Mouse (Mus musculus): ENCODE measurements around the gene Cenpi. TPM values are rescaled to one million over a fixed set of nuclear protein-coding genes. Genes with fewer than 3 reads are reported as not detected.

The Cenpi gene
- polyA plus RNA-seq (2015; fragmentation: Nextera tagmentation; extraction: Ambion mirVana) = 6.7 and 9.3 TPM in 2 replicates

- H3K4me3 ChIP-seq = peak within 1 kb of the TSS; percentile 41
- 32% methylated on average over 36 of the region's 36 CpGs for WGBS
- peak; percentile 96 for ATAC-seq (ENCODE audit: low FRiP score)
- H3K27me3 ChIP-seq = no peaks in the 10 kb centered on the region
- H3K9ac ChIP-seq = peak within 1 kb of the TSS; percentile 65
- peaks cover 9% of the 10 kb centered on the region for H3K36me3 ChIP-seq
- no peak within 1 kb of the TSS for H3K27ac ChIP-seq
- no peaks in the 10 kb centered on the region for H3K9me3 ChIP-seq
- H3K4me1 ChIP-seq (replicated peaks) = peaks cover 6% of the 10 kb centered on the region; the same call in 1 of the 2 replicates
- H3K4me2 ChIP-seq = peak within 1 kb of the TSS; percentile 54
These were observed at the start of gene Cenpi for GRCm38 (mm10) chrX:134307534-134308274. Gene Cenpi (plus strand): TSS chrX:134308084.

- Histone ChIP-seq H3K4me1 (replicated peaks) (no peaks in the 10 kb centered on the region), H3K27me3 (no peaks in the 10 kb centered on the region)
- 49% methylated on average over 5 of the region's 5 CpGs for WGBS
These were observed 46.7 kb upstream of the Cenpi start for GRCm38 (mm10) chrX:134261191-134261590.

GRCm38 (mm10) chrX:134262129-134262528, 45.8 kb upstream of the Cenpi start:
- H3K4me2 ChIP-seq = no peak overlapping the region
- ATAC-seq (ENCODE audit: low FRiP score) = peak; percentile 39; the same call in 1 of the 2 replicates
- H3K4me3 ChIP-seq = no peak overlapping the region
- H3K27ac ChIP-seq = no peak overlapping the region
- no peaks in the 10 kb centered on the region for H3K4me1 ChIP-seq (replicated peaks)
- H3K27me3 ChIP-seq = no peaks in the 10 kb centered on the region
- H3K9me3 ChIP-seq = no peaks in the 10 kb centered on the region
- no peaks in the 10 kb centered on the region for H3K36me3 ChIP-seq
- WGBS = 68% methylated on average over 11 of the region's 11 CpGs
- H3K9ac ChIP-seq = no peak overlapping the region

More at GRCm38 (mm10) chrX:134261191-134261590, 46.7 kb upstream of the Cenpi start:
- ATAC-seq (ENCODE audit: low FRiP score) = no peak
- Histone ChIP-seq H3K36me3 (no peaks in the 10 kb centered on the region), H3K4me2 (no peak overlapping the region), H3K27ac (no peak overlapping the region), H3K9ac (no peak overlapping the region), H3K9me3 (no peaks in the 10 kb centered on the region), H3K4me3 (no peak overlapping the region)

GRCm38 (mm10) chrX:134275715-134276114, 32.2 kb upstream of the Cenpi start:
- 0 out of 2 replicates have a peak, but pooled peaks cover 4% of the 10 kb centered on the region for H3K4me1 ChIP-seq (replicated peaks)
- H3K4me2 ChIP-seq = peak overlapping the region; percentile 51; the same call in 1 of the 2 replicates
- 26% methylated on average over 6 of the region's 6 CpGs for WGBS
- no peak for ATAC-seq (ENCODE audit: low FRiP score)
- no peak overlapping the region for H3K27ac ChIP-seq
- no peaks in the 10 kb centered on the region for H3K9me3 ChIP-seq
- H3K4me3 ChIP-seq = no peak overlapping the region
- H3K36me3 ChIP-seq = no peaks in the 10 kb centered on the region
- H3K9ac ChIP-seq = no peak overlapping the region
- H3K27me3 ChIP-seq = peaks cover 17% of the 10 kb centered on the region

- peak within 1 kb of the TSS; percentile 51 for H3K4me2 ChIP-seq
- peak; percentile 74; the same call in 1 of the 2 replicates for ATAC-seq (ENCODE audit: low FRiP score)
- WGBS = 16% methylated on average over 22 of the region's 26 CpGs
- H3K9me3 ChIP-seq = no peaks in the 10 kb centered on the region
- peak within 1 kb of the TSS; percentile 29; the same call in 1 of the 2 replicates for H3K9ac ChIP-seq
- H3K4me1 ChIP-seq (replicated peaks) = 0 out of 2 replicates have a peak, but pooled peaks cover 4% of the 10 kb centered on the region
- peak within 1 kb of the TSS; percentile 40 for H3K4me3 ChIP-seq
- H3K36me3 ChIP-seq = no peaks in the 10 kb centered on the region
- peaks cover 22% of the 10 kb centered on the region for H3K27me3 ChIP-seq
- no peak within 1 kb of the TSS for H3K27ac ChIP-seq
These were observed 31.4 kb upstream of the Cenpi start, which contains the start of gene Trmt2b for GRCm38 (mm10) chrX:134276275-134277160. Gene Trmt2b (minus strand): TSS chrX:134276984.

- H3K4me2 ChIP-seq = no peak overlapping the region
- no peak for ATAC-seq (ENCODE audit: low FRiP score)
- peaks cover 34% of the 10 kb centered on the region for H3K27me3 ChIP-seq
- no peak overlapping the region for H3K9ac ChIP-seq
- no peak overlapping the region for H3K27ac ChIP-seq
- H3K4me1 ChIP-seq (replicated peaks) = 0 out of 2 replicates have a peak, but pooled peaks cover 4% of the 10 kb centered on the region
- no peak overlapping the region for H3K4me3 ChIP-seq
- 90% methylated on average over 3 of the region's 3 CpGs for WGBS
- no peaks in the 10 kb centered on the region for H3K36me3 ChIP-seq
- no peaks in the 10 kb centered on the region for H3K9me3 ChIP-seq
These were observed 27.4 kb upstream of the Cenpi start for GRCm38 (mm10) chrX:134280531-134280930.

- no peak for ATAC-seq (ENCODE audit: low FRiP score)
- no peaks in the 10 kb centered on the region for H3K4me1 ChIP-seq (replicated peaks)
- no peaks in the 10 kb centered on the region for H3K9me3 ChIP-seq
- no peaks in the 10 kb centered on the region for H3K36me3 ChIP-seq
- peaks cover 41% of the 10 kb centered on the region for H3K27me3 ChIP-seq
- H3K27ac ChIP-seq = no peak overlapping the region
- H3K4me3 ChIP-seq = no peak overlapping the region
- no peak overlapping the region for H3K4me2 ChIP-seq
- H3K9ac ChIP-seq = no peak overlapping the region
- WGBS = 80% methylated on average over 2 of the region's 2 CpGs
These were observed 22.8 kb upstream of the Cenpi start for GRCm38 (mm10) chrX:134285102-134285501.

GRCm38 (mm10) chrX:134285791-134286190, 22.1 kb upstream of the Cenpi start:
- Histone ChIP-seq H3K4me1 (replicated peaks) (no peaks in the 10 kb centered on the region), H3K4me3 (no peak overlapping the region), H3K36me3 (no peaks in the 10 kb centered on the region), H3K4me2 (no peak overlapping the region), H3K27me3 (peaks cover 47% of the 10 kb centered on the region), H3K9me3 (no peaks in the 10 kb centered on the region), H3K27ac (no peak overlapping the region), H3K9ac (no peak overlapping the region)
- 23% methylated on average over 4 of the region's 4 CpGs for WGBS
- ATAC-seq (ENCODE audit: low FRiP score) = peak; percentile 68; the same call in 1 of the 2 replicates

GRCm38 (mm10) chrX:134287305-134287704, 20.6 kb upstream of the Cenpi start:
- Histone ChIP-seq H3K36me3 (no peaks in the 10 kb centered on the region), H3K4me3 (no peak overlapping the region), H3K9ac (no peak overlapping the region), H3K27me3 (peaks cover 55% of the 10 kb centered on the region), H3K9me3 (no peaks in the 10 kb centered on the region), H3K27ac (no peak overlapping the region), H3K4me2 (no peak overlapping the region), H3K4me1 (replicated peaks) (no peaks in the 10 kb centered on the region)
- 97% methylated on average over 2 of the region's 2 CpGs for WGBS
- no peak for ATAC-seq (ENCODE audit: low FRiP score)

- Histone ChIP-seq H3K4me3 (peak overlapping the region; percentile 56), H3K4me1 (replicated peaks) (0 out of 2 replicates have a peak, but pooled peaks cover 11% of the 10 kb centered on the region), H3K27ac (peak overlapping the region; percentile 85), H3K9ac (peak overlapping the region; percentile 80), H3K36me3 (no peaks in the 10 kb centered on the region), H3K27me3 (peaks cover 23% of the 10 kb centered on the region; the same call in 1 of the 2 replicates), H3K9me3 (no peaks in the 10 kb centered on the region), H3K4me2 (peak overlapping the region; percentile 58)
- 0 out of 2 replicates have a peak, but pooled peaks have one; percentile 26 for ATAC-seq (ENCODE audit: low FRiP score)
- WGBS = 33% methylated on average over 9 of the region's 9 CpGs
These were observed 11.6 kb upstream of the Cenpi start for GRCm38 (mm10) chrX:134296301-134296700.

- Histone ChIP-seq H3K36me3 (no peaks in the 10 kb centered on the region), H3K4me1 (replicated peaks) (0 out of 2 replicates have a peak, but pooled peaks cover 11% of the 10 kb centered on the region), H3K27me3 (peaks cover 19% of the 10 kb centered on the region; the same call in 1 of the 2 replicates), H3K4me2 (peak overlapping the region; percentile 58), H3K9ac (peak overlapping the region; percentile 80), H3K27ac (peak overlapping the region; percentile 85), H3K4me3 (peak overlapping the region; percentile 56), H3K9me3 (no peaks in the 10 kb centered on the region)
- peak; percentile 22; the same call in 1 of the 2 replicates for ATAC-seq (ENCODE audit: low FRiP score)
- WGBS = 21% methylated on average over 7 of the region's 7 CpGs
These were observed 11.1 kb upstream of the Cenpi start for GRCm38 (mm10) chrX:134296737-134297136.

GRCm38 (mm10) chrX:134297195-134297594, 10.7 kb upstream of the Cenpi start:
- Histone ChIP-seq H3K27me3 (peaks cover 14% of the 10 kb centered on the region; the same call in 1 of the 2 replicates), H3K36me3 (no peaks in the 10 kb centered on the region), H3K4me3 (peak overlapping the region; percentile 56), H3K4me2 (peak overlapping the region; percentile 58), H3K4me1 (replicated peaks) (0 out of 2 replicates have a peak, but pooled peaks cover 11% of the 10 kb centered on the region), H3K9me3 (no peaks in the 10 kb centered on the region), H3K9ac (peak overlapping the region; percentile 80), H3K27ac (peak overlapping the region; percentile 85)
- ATAC-seq (ENCODE audit: low FRiP score) = no peak
- 26% methylated on average over 4 of the region's 4 CpGs for WGBS
